Mouse (Mus musculus): ENCODE data around the gene Colq. TPM values are rescaled to one million over a fixed set of nuclear protein-coding genes. Genes with fewer than 3 reads are reported as not detected.

Gene Colq
- polyA plus RNA-seq, 1 experiment from 2014 or later = 0.05 TPM

GRCm38 (mm10) chr14:31601908-31602615 lies 10.9 kb upstream of the Colq start:
- no peak overlapping the region for H3K4me3 ChIP-seq
- peak overlapping the region; percentile 32 for H3K4me2 ChIP-seq
- H3K27me3 ChIP-seq (replicated peaks) = no peaks in the 10 kb centered on the region
- H3K9ac ChIP-seq = no peak overlapping the region
- H3K9me3 ChIP-seq (replicated peaks) = no peaks in the 10 kb centered on the region
- H3K27ac ChIP-seq = peak overlapping the region; percentile 64
- peak; percentile 74 for ATAC-seq
- no peaks in the 10 kb centered on the region for H3K36me3 ChIP-seq
- peaks cover 24% of the 10 kb centered on the region for H3K4me1 ChIP-seq
- 75% methylated on average over 14 of the region's 14 CpGs for WGBS (ENCODE audit: insufficient replicate concordance)

- H3K27me3 ChIP-seq (replicated peaks) = no peaks in the 10 kb centered on the region; the same call in 1 of the 2 replicates
- H3K4me2 ChIP-seq = no peak overlapping the region
- no peaks in the 10 kb centered on the region for H3K9me3 ChIP-seq (replicated peaks)
- peaks cover 11% of the 10 kb centered on the region for H3K4me1 ChIP-seq
- H3K9ac ChIP-seq = no peak overlapping the region
- no peak overlapping the region for H3K4me3 ChIP-seq
- no peaks in the 10 kb centered on the region for H3K36me3 ChIP-seq
- ATAC-seq = no peak
- no peak overlapping the region for H3K27ac ChIP-seq
- 84% methylated on average over 4 of the region's 4 CpGs for WGBS (ENCODE audit: insufficient replicate concordance)
Measured at GRCm38 (mm10) chr14:31597446-31597845, 6.3 kb upstream of the Colq start.

- Histone ChIP-seq H3K9ac (no peak overlapping the region), H3K27ac (no peak overlapping the region), H3K4me3 (no peak overlapping the region), H3K4me2 (no peak overlapping the region), H3K4me1 (peaks cover 4% of the 10 kb centered on the region), H3K9me3 (replicated peaks) (no peaks in the 10 kb centered on the region), H3K27me3 (replicated peaks) (no peaks in the 10 kb centered on the region; the same call in 1 of the 2 replicates), H3K36me3 (no peaks in the 10 kb centered on the region)
- WGBS (ENCODE audit: insufficient replicate concordance) = 49% methylated on average over 7 of the region's 7 CpGs
- no peak for ATAC-seq
Measured at GRCm38 (mm10) chr14:31596408-31596807, 5.3 kb upstream of the Colq start.

- no peak overlapping the region for H3K9ac ChIP-seq
- no peak for ATAC-seq
- no peaks in the 10 kb centered on the region for H3K9me3 ChIP-seq (replicated peaks)
- WGBS (ENCODE audit: insufficient replicate concordance) = 66% methylated on average over 3 of the region's 3 CpGs
- H3K4me3 ChIP-seq = no peak overlapping the region
- H3K4me1 ChIP-seq = 0 out of 2 replicates have a peak, but pooled peaks cover 3% of the 10 kb centered on the region
- H3K27ac ChIP-seq = no peak overlapping the region
- H3K36me3 ChIP-seq = no peaks in the 10 kb centered on the region
- no peaks in the 10 kb centered on the region; the same call in 1 of the 2 replicates for H3K27me3 ChIP-seq (replicated peaks)
- no peak overlapping the region for H3K4me2 ChIP-seq
Measured at GRCm38 (mm10) chr14:31594693-31595092, 3.5 kb upstream of the Colq start.

GRCm38 (mm10) chr14:31593036-31593435 lies 1.9 kb upstream of the Colq start:
- no peak overlapping the region for H3K4me2 ChIP-seq
- no peak overlapping the region for H3K4me3 ChIP-seq
- H3K9me3 ChIP-seq (replicated peaks) = no peaks in the 10 kb centered on the region
- WGBS (ENCODE audit: insufficient replicate concordance) = 26% methylated on average over 2 of the region's 2 CpGs
- 0 out of 2 replicates have a peak, but pooled peaks cover 3% of the 10 kb centered on the region for H3K4me1 ChIP-seq
- H3K36me3 ChIP-seq = no peaks in the 10 kb centered on the region
- H3K27ac ChIP-seq = peak overlapping the region; percentile 7; the same call in 1 of the 2 replicates
- no peaks in the 10 kb centered on the region; the same call in 1 of the 2 replicates for H3K27me3 ChIP-seq (replicated peaks)
- no peak for ATAC-seq
- H3K9ac ChIP-seq = no peak overlapping the region

- H3K27ac ChIP-seq = no peak overlapping the region
- no peak overlapping the region for H3K4me2 ChIP-seq
- 76% methylated on average over 8 of the region's 8 CpGs for WGBS (ENCODE audit: insufficient replicate concordance)
- no peaks in the 10 kb centered on the region for H3K36me3 ChIP-seq
- H3K4me3 ChIP-seq = no peak overlapping the region
- peaks cover 2% of the 10 kb centered on the region for H3K9me3 ChIP-seq (replicated peaks)
- no peak overlapping the region for H3K9ac ChIP-seq
- H3K4me1 ChIP-seq = no peaks in the 10 kb centered on the region
- H3K27me3 ChIP-seq (replicated peaks) = 0 out of 2 replicates have a peak, but pooled peaks cover 5% of the 10 kb centered on the region
- ATAC-seq = no peak
Measured at GRCm38 (mm10) chr14:31586451-31586850, 4.7 kb downstream of the Colq start.

GRCm38 (mm10) chr14:31583082-31583481 lies 8.1 kb downstream of the Colq start:
- Histone ChIP-seq H3K4me2 (no peak overlapping the region), H3K36me3 (no peaks in the 10 kb centered on the region), H3K4me1 (no peaks in the 10 kb centered on the region), H3K9ac (no peak overlapping the region), H3K27ac (no peak overlapping the region), H3K4me3 (no peak overlapping the region), H3K27me3 (replicated peaks) (0 out of 2 replicates have a peak, but pooled peaks cover 5% of the 10 kb centered on the region), H3K9me3 (replicated peaks) (peaks cover 9% of the 10 kb centered on the region)
- ATAC-seq = no peak
- WGBS (ENCODE audit: insufficient replicate concordance) = 60% methylated on average over 7 of the region's 9 CpGs

GRCm38 (mm10) chr14:31577966-31578735 lies 13.0 kb downstream of the Colq start:
- H3K36me3 ChIP-seq = no peaks in the 10 kb centered on the region
- no peak overlapping the region for H3K4me3 ChIP-seq
- H3K4me2 ChIP-seq = no peak overlapping the region
- H3K9me3 ChIP-seq (replicated peaks) = peaks cover 9% of the 10 kb centered on the region
- ATAC-seq = no peak
- peaks cover 21% of the 10 kb centered on the region for H3K27me3 ChIP-seq (replicated peaks)
- no peak overlapping the region for H3K27ac ChIP-seq
- no peak overlapping the region for H3K9ac ChIP-seq
- H3K4me1 ChIP-seq = peaks cover 4% of the 10 kb centered on the region; the same call in 1 of the 2 replicates
- 59% methylated on average over 9 of the region's 9 CpGs for WGBS (ENCODE audit: insufficient replicate concordance)

GRCm38 (mm10) chr14:31576846-31577697 lies 14.1 kb downstream of the Colq start:
- no peak for ATAC-seq

GRCm38 (mm10) chr14:31575866-31576265 lies 15.3 kb downstream of the Colq start:
- Histone ChIP-seq H3K36me3 (no peaks in the 10 kb centered on the region), H3K4me2 (no peak overlapping the region), H3K4me1 (peaks cover 9% of the 10 kb centered on the region), H3K27ac (no peak overlapping the region), H3K27me3 (replicated peaks) (peaks cover 21% of the 10 kb centered on the region), H3K4me3 (no peak overlapping the region), H3K9ac (no peak overlapping the region), H3K9me3 (replicated peaks) (0 out of 2 replicates have a peak, but pooled peaks cover under 1% of the 10 kb centered on the region)
- 70% methylated on average over 9 of the region's 9 CpGs for WGBS (ENCODE audit: insufficient replicate concordance)
- ATAC-seq = no peak

More at GRCm38 (mm10) chr14:31576846-31577697, 14.1 kb downstream of the Colq start:
- Histone ChIP-seq H3K27me3 (replicated peaks) (peaks cover 21% of the 10 kb centered on the region), H3K4me3 (no peak overlapping the region), H3K36me3 (no peaks in the 10 kb centered on the region), H3K9me3 (replicated peaks) (peaks cover 9% of the 10 kb centered on the region), H3K4me2 (no peak overlapping the region), H3K27ac (no peak overlapping the region), H3K4me1 (peaks cover 4% of the 10 kb centered on the region; the same call in 1 of the 2 replicates), H3K9ac (no peak overlapping the region)
- 25% methylated on average over 10 of the region's 10 CpGs for WGBS (ENCODE audit: insufficient replicate concordance)

- Histone ChIP-seq H3K9ac (no peak overlapping the region), H3K27me3 (replicated peaks) (peaks cover 21% of the 10 kb centered on the region), H3K27ac (no peak overlapping the region), H3K4me3 (no peak overlapping the region), H3K4me1 (peaks cover 17% of the 10 kb centered on the region), H3K36me3 (no peaks in the 10 kb centered on the region), H3K4me2 (no peak overlapping the region), H3K9me3 (replicated peaks) (no peaks in the 10 kb centered on the region)
- 75% methylated on average over 18 of the region's 18 CpGs for WGBS (ENCODE audit: insufficient replicate concordance)
- no peak for ATAC-seq
Measured at GRCm38 (mm10) chr14:31574903-31575665, 16.1 kb downstream of the Colq start.
